In the genomic region with DNA sequence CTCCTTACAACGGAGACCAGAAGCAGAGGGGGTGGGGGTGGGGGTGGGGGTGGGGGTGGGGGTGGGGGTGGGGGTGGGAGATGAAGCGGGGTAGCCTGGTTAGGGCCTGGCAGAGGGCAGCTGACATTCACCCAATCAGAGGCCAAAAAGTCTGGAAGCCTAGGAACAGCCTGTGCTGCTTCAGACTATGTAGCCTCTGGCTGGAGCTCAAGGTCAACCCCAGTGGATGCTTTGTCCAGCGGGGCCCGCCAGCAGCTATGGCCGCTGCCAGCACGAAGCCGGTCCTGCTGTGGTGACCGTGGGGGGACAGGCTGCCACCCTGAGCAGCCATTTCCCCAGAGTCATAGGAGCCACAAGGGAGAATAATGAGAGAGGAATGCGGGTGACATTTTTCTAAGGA, we compare ENCODE assay signal across 21 mouse cellular contexts.
A peak's percentile ranks its signal among the peaks of the same experiment; 100 is the strongest.
DNase-seq lines count a peak whose midpoint lies in the region; ATAC-seq lines count a peak whose summit lies in the region.
"Had no signal": no experiment of that assay in that cellular context is flagged by ENCODE, and none has a peak within 500 bp of the region (broad histone marks: within the 10 kb centered on the region; RNA-seq: fewer than 3 reads in every experiment).

No protein-coding gene starts in this region.

- H3K4me2 ChIP-seq in forebrain, embryonic 12.5 days, result no peak overlapping the region
- no peak overlapping the region for H3K4me2 ChIP-seq in embryonic facial prominence, embryonic 12.5 days (replicated peaks)
- H3K4me2 ChIP-seq: limb, embryonic 13.5 days had no signal

- DNase-seq in forebrain, embryonic 10.5 days (ENCODE audit: extremely low spot score, low spot score), result no peak
- DNase-seq in heart, embryonic 10.5 days (ENCODE audit: low spot score), result no peak
- no peak for DNase-seq in heart, postnatal 25 days (ENCODE audit: low spot score)
- DNase-seq in adrenal gland, postnatal 25 days, result peak; percentile 26
- DNase-seq in embryo, embryonic 10.5 days (ENCODE audit: low spot score), result no peak
- DNase-seq: cerebellum, postnatal 10 days; kidney, adult 8-10 months; kidney, postnatal 25 days; layer of hippocampus, adult 9-11 months; lung, postnatal 10 days; right cerebral cortex, postnatal 14 days had no signal

- no peaks in the 10 kb centered on the region for H3K27me3 ChIP-seq in forebrain, embryonic 10.5 days (ENCODE audit: poor library complexity, severe bottlenecking)
- no peaks in the 10 kb centered on the region for H3K27me3 ChIP-seq in forebrain, embryonic 12.5 days
- H3K27me3 ChIP-seq in heart, embryonic 10.5 days (ENCODE audit: insufficient read depth, poor library complexity, severe bottlenecking), result peaks cover 29% of the 10 kb centered on the region
- no peaks in the 10 kb centered on the region for H3K27me3 ChIP-seq in embryonic facial prominence, embryonic 12.5 days
- H3K27me3 ChIP-seq: limb, embryonic 13.5 days had no signal

- intact Hi-C loops in heart, postnatal 25 days (cut with DNase I), result no loop called here

- peak overlapping the region; percentile 79 for H3K27ac ChIP-seq in forebrain, embryonic 10.5 days
- no peak overlapping the region for H3K27ac ChIP-seq in forebrain, embryonic 12.5 days
- H3K27ac ChIP-seq in heart, embryonic 10.5 days, result peak overlapping the region; percentile 57; the same call in 1 of the 2 replicates
- 0 out of 2 replicates have a peak overlapping the region, but pooled peaks have one; percentile 8 for H3K27ac ChIP-seq in embryonic facial prominence, embryonic 12.5 days
- H3K27ac ChIP-seq: limb, embryonic 13.5 days; liver, embryonic 14.5 days; stomach, postnatal 0 days had no signal

- H3K9ac ChIP-seq in forebrain, embryonic 12.5 days, result no peak overlapping the region
- H3K9ac ChIP-seq in embryonic facial prominence, embryonic 12.5 days, result no peak overlapping the region
- H3K9ac ChIP-seq: limb, embryonic 13.5 days; liver, embryonic 14.5 days had no signal

- no peaks in the 10 kb centered on the region for H3K36me3 ChIP-seq in forebrain, embryonic 10.5 days (replicated peaks)
- H3K36me3 ChIP-seq in forebrain, embryonic 12.5 days (replicated peaks), result no peaks in the 10 kb centered on the region
- H3K36me3 ChIP-seq in heart, embryonic 10.5 days, result no peaks in the 10 kb centered on the region
- no peaks in the 10 kb centered on the region for H3K36me3 ChIP-seq in embryonic facial prominence, embryonic 12.5 days
- H3K36me3 ChIP-seq: limb, embryonic 13.5 days had no signal

- peaks cover 52% of the 10 kb centered on the region for H3K4me1 ChIP-seq in forebrain, embryonic 10.5 days
- peaks cover 38% of the 10 kb centered on the region for H3K4me1 ChIP-seq in forebrain, embryonic 12.5 days
- peaks cover 16% of the 10 kb centered on the region for H3K4me1 ChIP-seq in heart, embryonic 10.5 days
- peaks cover 29% of the 10 kb centered on the region for H3K4me1 ChIP-seq in embryonic facial prominence, embryonic 12.5 days
- H3K4me1 ChIP-seq: megakaryocyte, embryonic 14.5 days had no signal

- no peaks in the 10 kb centered on the region for H3K9me3 ChIP-seq in forebrain, embryonic 10.5 days
- H3K9me3 ChIP-seq in forebrain, embryonic 12.5 days, result no peaks in the 10 kb centered on the region; the same call in 1 of the 2 replicates
- H3K9me3 ChIP-seq in heart, embryonic 10.5 days, result no peaks in the 10 kb centered on the region
- H3K9me3 ChIP-seq in embryonic facial prominence, embryonic 12.5 days, result no peaks in the 10 kb centered on the region
- H3K9me3 ChIP-seq: limb, embryonic 13.5 days had no signal

- H3K4me3 ChIP-seq in forebrain, embryonic 10.5 days, result no peak overlapping the region
- no peak overlapping the region for H3K4me3 ChIP-seq in forebrain, embryonic 12.5 days (replicated peaks)
- no peak overlapping the region for H3K4me3 ChIP-seq in heart, embryonic 10.5 days
- H3K4me3 ChIP-seq in embryonic facial prominence, embryonic 12.5 days, result no peak overlapping the region
- H3K4me3 ChIP-seq: erythroblast, embryonic 14.5 days; limb, embryonic 13.5 days; megakaryocyte, embryonic 14.5 days had no signal

- ATAC-seq in forebrain, embryonic 12.5 days (ENCODE audit: low FRiP score), result no peak
- ATAC-seq in embryonic facial prominence, embryonic 12.5 days (ENCODE audit: insufficient number of reproducible peaks, insufficient read depth, low FRiP score, low TSS enrichment), result no peak
- ATAC-seq: forebrain, embryonic 16.5 days; midbrain, embryonic 16.5 days; Patski had no signal

- WGBS in forebrain, embryonic 10.5 days, result 58% methylated on average over 9 of the region's 9 CpGs
- 56% methylated on average over 9 of the region's 9 CpGs for WGBS in forebrain, embryonic 12.5 days
- 60% methylated on average over 8 of the region's 9 CpGs for whole genome bisulfite sequencing in heart, embryonic 10.5 days
- 51% methylated on average over 9 of the region's 9 CpGs for WGBS in embryonic facial prominence, embryonic 12.5 days
